Mouse (Mus musculus): ENCODE measurements around the gene Chst2.

- TF ChIP-seq EP300 (IDR thresholded peaks at IDR 0.05) (no peak), CTCF (IDR thresholded peaks at IDR 0.05) (no peak)
Observed at GRCm38 (mm10) chr9:95436294-95436613, 29.7 kb upstream of the Chst2 start.

Measured in lung, postnatal 0 days (tissue).